Mouse (Mus musculus) lung, embryonic 14.5 days (tissue): ENCODE data around the gene Pnck. TPM values are rescaled to one million over a fixed set of nuclear protein-coding genes. Genes with fewer than 3 reads are reported as not detected.

Experiments used
- ATAC-seq: fragments of 200-750 bp; cut with Nextera tagmentation; 2 replicates; pipeline ENCODE4 v1.8.0; 2017; ENCODE audit warnings: mild to moderate bottlenecking, moderate TSS enrichment, moderate library complexity; ENCODE audit not compliant: insufficient read depth
- DNase-seq: peaks from one replicate; pipeline ENCODE4 v3.0.0-alpha.2; 2015
- H3K27ac ChIP-seq: fragments of 300-500 bp; sonication (generic); 2 replicates; pipeline ENCODE4 v1.5.1; 2014; ENCODE audit warnings: low read depth, mild to moderate bottlenecking, moderate library complexity
- H3K27me3 ChIP-seq: fragments of 300-500 bp; sonication (generic); 2 replicates; pipeline ENCODE4 v1.6.1; 2014; ENCODE audit warnings: low read length, control low read depth; ENCODE audit not compliant: insufficient read depth
- H3K36me3 ChIP-seq: fragments of 300-500 bp; sonication (generic); 2 replicates; pipeline ENCODE4 v1.6.1; 2014; ENCODE audit warnings: control low read depth; ENCODE audit not compliant: insufficient read depth
- H3K4me1 ChIP-seq: fragments of 300-500 bp; sonication (generic); 2 replicates; pipeline ENCODE4 v1.6.1; 2014; ENCODE audit warnings: antibody characterized with exemption, control low read depth; ENCODE audit not compliant: insufficient read depth
- H3K4me2 ChIP-seq: fragments of 300-500 bp; sonication (generic); 2 replicates; pipeline ENCODE4 v1.6.1; 2014; ENCODE audit warnings: mild to moderate bottlenecking
- H3K4me3 ChIP-seq: fragments of 300-500 bp; sonication (generic); 2 replicates; pipeline ENCODE4 v1.5.1; 2014; ENCODE audit warnings: low read depth, low read length
- H3K9ac ChIP-seq: fragments of 300-500 bp; sonication (generic); 2 replicates; pipeline ENCODE4 v1.6.1; 2014
- H3K9me3 ChIP-seq: fragments of 300-500 bp; sonication (generic); 2 replicates; pipeline ENCODE4 v1.6.1; 2016; ENCODE audit warnings: low read depth, low read length, control low read depth
- CTCF ChIP-seq: IDR thresholded peaks from 2 replicates; pipeline ENCODE4 v1.5.1; 2016; ENCODE audit warnings: antibody characterized with exemption, low read depth
- WGBS: fragments of 180-500 bp; shearing (Covaris S2); extraction: QIAGEN DNeasy Blood & Tissue Kit; methylation state at CpG from one replicate; pipeline ENCODE4 v1.1.7; 2014; 5-methylcytosine and 5-hydroxymethylcytosine counted together
- polyA plus RNA-seq: library from polyadenylated mRNA; unstranded; fragments of >200 nt; fragmentation: Nextera tagmentation; extraction: Ambion mirVana; gene quantifications from 2 replicates; pipeline ENCODE4 v1.2.1, GENCODE M21; 2014

Gene Pnck
- polyA plus RNA-seq, 1 experiment from 2014 or later, result 12.0 TPM

DNA sequence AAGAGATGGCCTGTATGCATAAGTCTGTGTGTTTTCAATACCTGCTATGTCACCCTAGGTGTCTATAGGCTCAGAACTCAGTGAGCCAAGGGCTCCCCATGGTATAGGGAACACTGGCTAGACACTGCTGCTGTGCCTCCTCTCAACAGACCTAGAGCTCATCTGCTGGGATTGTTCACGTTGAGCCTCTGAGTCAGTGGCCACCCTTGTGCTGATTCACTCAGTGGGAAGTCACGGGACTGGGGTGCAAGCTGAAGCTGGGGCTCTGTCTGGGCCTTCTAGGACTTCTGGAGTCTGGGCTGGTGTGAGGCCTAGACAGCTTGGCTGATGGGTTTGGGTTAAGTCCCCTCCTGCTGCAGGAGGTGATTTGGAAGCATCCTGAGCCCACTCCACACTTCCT is 15.3 kb upstream of the Pnck start:
- Histone ChIP-seq H3K4me2 (peak overlapping the region; percentile 65), H3K27me3 (no peaks in the 10 kb centered on the region), H3K9me3 (no peaks in the 10 kb centered on the region), H3K36me3 (peaks cover 18% of the 10 kb centered on the region), H3K27ac (no peak overlapping the region), H3K4me1 (no peaks in the 10 kb centered on the region), H3K9ac (no peak overlapping the region), H3K4me3 (no peak overlapping the region)
- DNase-seq (no peak), ATAC-seq (no peak)
- TF ChIP-seq CTCF, result no peak
- 57% methylated on average over 2 of the region's 2 CpGs for WGBS

DNA sequence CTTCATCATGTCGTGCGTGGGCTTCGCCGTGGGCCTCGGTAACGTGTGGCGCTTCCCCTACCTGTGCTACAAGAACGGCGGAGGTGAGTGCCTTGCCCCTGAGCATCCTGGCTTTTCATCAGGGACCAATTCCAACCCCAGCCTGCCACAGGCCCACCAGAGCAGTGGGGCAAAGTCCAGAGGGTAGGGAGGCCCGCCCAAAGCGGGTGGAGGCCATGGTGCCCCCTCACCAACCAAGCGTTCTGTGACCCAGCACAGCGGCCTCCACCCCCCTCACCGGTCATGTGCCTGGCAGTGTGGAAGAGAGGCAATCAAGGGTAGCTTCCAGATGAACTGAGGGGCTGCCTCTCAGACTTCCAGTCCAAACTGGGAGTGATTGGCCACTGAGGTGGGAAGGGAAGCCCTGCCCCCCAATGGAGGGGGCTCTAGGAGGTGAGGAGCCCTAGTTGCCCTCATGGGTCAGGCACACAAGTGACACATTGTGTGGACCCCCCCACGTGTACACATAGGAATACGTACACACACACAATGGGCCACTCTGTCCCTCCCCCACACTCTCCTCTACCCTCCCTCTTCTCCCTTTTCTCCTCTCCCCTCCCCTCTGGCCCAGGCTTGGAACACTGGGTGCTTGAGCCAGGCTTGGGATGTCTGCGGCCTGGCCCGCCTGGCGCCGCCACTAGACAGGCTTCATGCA is 14.2 kb upstream of the Pnck start:
- H3K36me3 ChIP-seq, result peaks cover 11% of the 10 kb centered on the region
- H3K4me3 ChIP-seq, result peak overlapping the region; percentile 58
- H3K27me3 ChIP-seq, result no peaks in the 10 kb centered on the region
- ATAC-seq (peak; percentile 25; the same call in 1 of the 2 replicates), DNase-seq (peak; percentile 27)
- H3K4me2 ChIP-seq, result peak overlapping the region; percentile 65
- H3K27ac ChIP-seq, result no peak overlapping the region
- no peaks in the 10 kb centered on the region for H3K9me3 ChIP-seq
- H3K4me1 ChIP-seq, result no peaks in the 10 kb centered on the region
- no peak for TF ChIP-seq CTCF
- WGBS, result 19% methylated on average over 20 of the region's 20 CpGs
- H3K9ac ChIP-seq, result peak overlapping the region; percentile 70

DNA sequence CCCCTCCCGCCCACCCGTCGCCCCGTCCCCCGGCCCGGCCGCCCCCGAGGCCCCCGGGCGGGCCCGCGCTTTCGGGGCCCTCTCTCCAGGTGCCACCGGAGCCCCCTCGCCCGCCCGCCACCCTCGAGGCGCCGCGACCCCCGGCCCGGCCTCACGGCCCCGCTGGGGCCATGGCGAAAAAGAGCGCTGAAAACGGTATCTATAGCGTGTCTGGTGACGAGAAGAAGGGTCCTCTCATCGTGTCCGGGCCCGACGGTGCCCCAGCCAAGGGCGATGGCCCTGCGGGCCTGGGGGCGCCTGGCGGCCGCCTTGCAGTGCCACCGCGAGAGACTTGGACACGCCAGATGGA is 13.7 kb upstream of the Pnck start:
- DNase-seq (peak; percentile 11), ATAC-seq (peak; percentile 10; the same call in 1 of the 2 replicates)
- H3K9me3 ChIP-seq, result no peaks in the 10 kb centered on the region
- peak overlapping the region; percentile 65 for H3K4me2 ChIP-seq
- H3K4me3 ChIP-seq, result peak overlapping the region; percentile 58
- 19% methylated on average over 10 of the region's 42 CpGs for WGBS
- peak overlapping the region; percentile 70 for H3K9ac ChIP-seq
- no peaks in the 10 kb centered on the region for H3K27me3 ChIP-seq
- peak overlapping the region; percentile 65; the same call in 1 of the 2 replicates for H3K27ac ChIP-seq
- H3K4me1 ChIP-seq, result no peaks in the 10 kb centered on the region
- H3K36me3 ChIP-seq, result peaks cover 10% of the 10 kb centered on the region; the same call in 1 of the 2 replicates
- TF ChIP-seq CTCF, result no peak

DNA sequence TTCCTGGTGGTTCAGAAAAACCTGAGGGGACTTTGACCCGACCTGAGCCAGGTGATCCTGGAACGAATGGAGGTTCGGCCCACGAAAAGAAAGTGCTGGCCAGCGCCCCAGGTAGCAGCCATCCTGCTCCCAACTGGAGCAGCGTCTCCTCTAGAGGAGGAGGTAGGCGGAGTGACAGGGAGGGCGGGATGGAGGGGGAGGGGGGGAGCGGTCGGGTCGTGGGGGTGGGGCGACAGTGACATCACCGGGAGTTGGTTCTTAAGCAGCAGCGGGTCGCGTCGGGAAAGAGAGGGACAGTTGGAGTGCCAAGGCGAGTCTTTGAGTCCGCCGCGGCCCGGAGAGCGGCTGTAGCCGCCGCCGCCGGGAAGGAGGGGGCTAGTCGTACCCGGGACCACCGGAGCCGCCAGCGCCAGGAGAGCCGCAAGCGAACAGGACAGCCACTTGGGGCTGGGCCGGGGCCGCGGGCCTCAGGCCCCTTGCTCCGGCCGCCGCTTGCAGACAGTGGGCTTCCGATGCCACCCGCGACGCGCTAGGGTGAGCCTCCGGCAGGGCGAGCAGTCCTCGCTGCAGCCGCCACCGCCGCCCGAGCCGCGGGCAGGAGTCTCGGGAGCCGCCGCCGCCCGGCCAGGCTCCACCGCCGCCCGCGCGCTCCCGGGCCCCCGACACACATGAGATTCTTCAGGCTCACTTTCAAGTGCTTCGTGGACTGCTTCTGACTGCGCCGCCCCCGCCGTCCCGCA is 13.1 kb upstream of the Pnck start, which contains the start of gene Slc6a8:
Gene Slc6a8, plus strand, starts transcription at position 272 of the 740 bp plus-strand sequence.
- no peaks in the 10 kb centered on the region for H3K27me3 ChIP-seq
- peak within 1 kb of the TSS; percentile 58 for H3K4me3 ChIP-seq
- H3K36me3 ChIP-seq, result peaks cover 10% of the 10 kb centered on the region; the same call in 1 of the 2 replicates
- H3K27ac ChIP-seq, result peak within 1 kb of the TSS; percentile 65
- peak within 1 kb of the TSS; percentile 70 for H3K9ac ChIP-seq
- WGBS, result 12% methylated on average over 31 of the region's 72 CpGs
- no peaks in the 10 kb centered on the region for H3K9me3 ChIP-seq
- H3K4me2 ChIP-seq, result peak within 1 kb of the TSS; percentile 65
- ATAC-seq (peak; percentile 76), DNase-seq (peak; percentile 83)
- no peaks in the 10 kb centered on the region for H3K4me1 ChIP-seq
- no peak for TF ChIP-seq CTCF

DNA sequence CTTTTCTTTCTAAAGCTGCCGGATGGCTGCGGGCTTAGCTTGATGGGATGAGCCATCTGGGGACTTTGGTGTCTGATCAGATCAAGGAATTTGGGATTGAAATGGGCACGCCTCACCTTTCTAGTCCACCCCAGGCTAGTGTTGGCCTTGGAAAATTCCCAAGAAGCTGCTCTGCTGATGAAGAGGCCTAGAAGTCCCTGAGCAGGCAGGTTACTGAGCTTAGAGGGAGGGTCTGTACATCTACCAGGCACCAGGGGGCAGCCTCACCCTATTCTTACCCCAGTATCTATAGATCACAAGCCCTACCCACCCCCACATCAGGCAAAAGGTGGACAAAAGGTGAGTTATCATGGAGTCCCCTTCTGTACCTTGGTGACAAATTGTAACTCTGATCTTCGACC is 12.1 kb upstream of the Pnck start:
- DNase-seq (peak; percentile 71), ATAC-seq (peak; percentile 59)
- peak; percentile 68 for TF ChIP-seq CTCF
- Histone ChIP-seq H3K27me3 (no peaks in the 10 kb centered on the region), H3K36me3 (0 out of 2 replicates have a peak, but pooled peaks cover 9% of the 10 kb centered on the region), H3K4me2 (peak overlapping the region; percentile 65; the same call in 1 of the 2 replicates), H3K9ac (no peak overlapping the region), H3K9me3 (no peaks in the 10 kb centered on the region), H3K4me1 (no peaks in the 10 kb centered on the region), H3K4me3 (no peak overlapping the region), H3K27ac (no peak overlapping the region)
- 67% methylated on average over 4 of the region's 4 CpGs for WGBS

DNA sequence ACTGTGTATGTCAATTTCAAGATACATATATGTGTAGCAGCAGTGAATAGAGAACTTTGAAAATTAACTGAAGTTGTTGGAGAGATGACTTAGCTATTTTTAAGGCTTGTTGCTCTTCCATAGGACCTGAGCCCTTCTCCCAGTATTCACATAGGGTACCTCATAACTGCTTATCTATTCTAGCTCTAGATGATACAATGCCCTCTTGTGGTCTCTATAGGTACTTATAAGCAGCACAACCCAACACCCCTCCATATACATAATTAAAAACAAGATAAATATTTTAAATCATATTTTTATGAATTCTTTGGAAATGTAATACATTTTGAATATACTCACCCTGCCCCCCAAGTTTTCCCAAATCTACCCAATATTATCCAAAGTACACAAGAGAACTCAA is 3.2 kb upstream of the Pnck start:
- Histone ChIP-seq H3K4me3 (no peak overlapping the region), H3K27me3 (no peaks in the 10 kb centered on the region), H3K9ac (no peak overlapping the region), H3K9me3 (no peaks in the 10 kb centered on the region), H3K4me2 (no peak overlapping the region), H3K27ac (no peak overlapping the region), H3K4me1 (no peaks in the 10 kb centered on the region), H3K36me3 (no peaks in the 10 kb centered on the region)
- ATAC-seq (no peak), DNase-seq (peak; percentile 44)
- peak; percentile 33; the same call in 1 of the 2 replicates for TF ChIP-seq CTCF

DNA sequence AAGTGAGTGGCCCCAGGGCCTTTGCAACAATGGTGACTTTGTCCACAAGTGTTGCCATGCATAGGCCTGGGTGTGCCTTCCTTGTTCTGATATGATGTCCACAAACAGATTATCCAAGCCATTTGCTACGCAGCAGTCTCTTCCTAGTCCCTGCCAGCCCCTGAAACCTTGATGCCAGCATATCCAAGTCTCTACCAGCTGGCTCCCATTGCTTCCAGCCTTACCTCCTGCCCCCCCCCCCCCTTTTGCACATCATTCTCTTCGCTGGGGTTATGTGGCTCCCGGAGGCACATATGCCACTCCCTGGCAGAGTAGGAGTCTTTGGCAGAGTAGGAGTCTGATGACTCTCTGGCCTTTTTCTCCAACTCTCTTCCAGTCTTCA is 358 bp upstream of the Pnck start:
- ATAC-seq (no peak), DNase-seq (no peak)

More for the DNA sequence above, 358 bp upstream of the Pnck start:
- Histone ChIP-seq H3K4me2 (peak overlapping the region; percentile 70), H3K4me1 (no peaks in the 10 kb centered on the region), H3K36me3 (no peaks in the 10 kb centered on the region), H3K4me3 (peak overlapping the region; percentile 42), H3K9me3 (no peaks in the 10 kb centered on the region), H3K9ac (peak overlapping the region; percentile 48), H3K27me3 (no peaks in the 10 kb centered on the region), H3K27ac (no peak overlapping the region)
- no peak for TF ChIP-seq CTCF
- 63% methylated on average over 3 of the region's 3 CpGs for WGBS
